Mouse (Mus musculus): ENCODE results near the gene Ptprj.

Ptprj gene

DNA sequence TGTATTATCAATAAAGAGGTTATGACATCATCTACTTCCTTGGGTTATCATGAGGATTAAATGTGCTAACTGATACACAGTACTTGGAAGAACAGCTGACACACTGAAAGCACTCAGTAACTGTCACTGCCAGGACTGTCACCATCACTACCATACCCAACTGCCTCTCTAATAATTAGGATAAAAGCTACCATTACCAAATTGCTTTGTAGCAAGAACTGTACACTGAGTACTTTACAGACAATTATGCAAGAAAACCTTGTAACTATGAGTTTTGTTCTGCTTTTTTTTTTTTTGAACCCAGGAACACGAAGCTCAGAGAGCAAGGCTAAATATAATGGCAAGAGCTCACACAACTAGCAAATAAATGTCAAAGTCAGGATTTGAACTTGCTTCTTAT is 58.5 kb downstream of the Ptprj start:
- DNase-seq (ENCODE audit: low read depth): no peak

GRCm38 (mm10) chr2:90518296-90518695 is 62.2 kb downstream of the Ptprj start:
- no peak for DNase-seq (ENCODE audit: low read depth)

DNA sequence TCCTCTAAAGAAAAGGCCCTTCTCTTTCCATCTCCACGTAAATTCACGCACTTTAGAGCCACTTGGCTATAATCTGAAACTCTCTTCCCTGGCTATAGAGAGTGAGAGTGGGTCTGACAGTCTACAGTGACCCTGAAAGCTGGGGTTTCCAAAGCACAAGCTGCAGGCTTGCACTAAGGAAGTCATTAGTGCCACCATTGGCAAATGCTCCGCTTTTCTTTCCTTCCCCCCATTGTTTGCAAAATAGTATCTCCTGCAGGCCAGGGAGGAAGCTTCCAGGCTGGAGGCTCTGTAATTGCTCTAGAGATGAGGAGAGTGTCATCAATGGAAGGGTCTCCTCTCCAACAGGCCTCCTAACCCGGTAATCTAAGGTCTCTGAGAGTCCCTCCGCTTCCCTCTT is 65.5 kb downstream of the Ptprj start:
- DNase-seq (ENCODE audit: low read depth): no peak

GRCm38 (mm10) chr2:90509268-90509667 is 71.2 kb downstream of the Ptprj start:
- no peak for DNase-seq (ENCODE audit: low read depth)

DNA sequence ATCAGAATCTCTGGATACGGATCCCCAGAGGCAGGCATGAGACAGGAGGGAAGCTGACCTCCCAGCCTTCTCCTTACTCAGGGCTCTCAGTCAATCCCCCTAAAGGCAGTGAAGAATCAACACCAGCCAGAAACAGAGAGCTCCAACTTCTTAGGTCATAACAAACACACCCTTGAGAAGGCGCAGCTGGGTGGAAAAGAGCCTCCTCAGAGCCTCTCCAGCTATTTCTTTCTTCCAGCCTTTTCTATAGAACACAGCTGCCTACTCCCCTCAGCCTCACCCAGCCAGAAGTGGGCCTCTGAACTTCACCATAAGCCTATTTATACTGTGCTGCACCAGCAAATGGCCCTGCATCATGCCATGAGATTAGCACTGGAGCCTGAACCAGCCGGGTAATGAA is 74.3 kb downstream of the Ptprj start:
- DNase-seq (ENCODE audit: low read depth): no peak

GRCm38 (mm10) chr2:90504731-90505171 is 75.7 kb downstream of the Ptprj start:
- no peak for DNase-seq (ENCODE audit: low read depth)

GRCm38 (mm10) chr2:90503182-90503833 is 77.1 kb downstream of the Ptprj start:
- no peak for DNase-seq (ENCODE audit: low read depth)

- no peak for DNase-seq (ENCODE audit: low read depth)
Measured at GRCm38 (mm10) chr2:90502738-90503137, 77.7 kb downstream of the Ptprj start.

DNA sequence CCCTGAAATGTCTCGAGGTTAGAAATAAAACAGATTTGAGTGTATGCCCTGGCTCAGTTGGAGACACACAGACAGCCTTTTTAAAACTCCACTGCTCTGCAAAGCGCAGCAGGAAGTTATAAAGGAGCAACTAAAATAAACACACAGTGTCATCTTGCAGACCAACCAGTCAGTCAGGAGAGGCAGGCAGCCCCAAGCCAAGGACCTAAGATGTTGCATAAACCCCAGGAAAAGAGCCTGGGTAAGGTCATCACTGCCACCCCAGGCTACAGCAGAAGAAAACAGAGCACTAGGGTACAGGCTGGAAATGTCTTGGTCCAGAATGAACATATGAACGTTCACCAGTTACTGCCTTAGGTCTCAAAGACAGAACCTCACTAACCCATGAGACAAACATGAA is 78.7 kb downstream of the Ptprj start:
- DNase-seq (ENCODE audit: low read depth): no peak

GRCm38 (mm10) chr2:90500892-90501291 is 79.6 kb downstream of the Ptprj start:
- no peak for DNase-seq (ENCODE audit: low read depth)

DNA sequence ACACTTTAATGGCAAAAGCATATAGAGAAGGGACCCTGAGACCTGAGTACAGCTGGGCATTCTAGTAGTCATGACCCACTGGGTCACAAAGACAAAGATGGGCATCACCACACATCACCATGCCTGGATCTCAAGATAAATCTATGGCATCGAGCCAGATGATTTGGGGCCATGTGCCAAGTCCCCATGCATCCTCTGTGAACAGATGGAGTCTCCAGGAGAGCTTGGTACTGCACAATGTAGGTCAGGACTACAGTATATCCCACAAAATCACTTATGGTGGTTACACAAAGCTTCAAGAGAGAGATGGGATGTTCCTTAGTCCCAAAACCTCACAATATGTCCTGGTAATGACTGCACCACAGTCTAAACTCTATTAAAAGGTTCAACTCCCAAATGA is 81.4 kb downstream of the Ptprj start:
- DNase-seq (ENCODE audit: low read depth): no peak

GRCm38 (mm10) chr2:90497551-90497950 is 82.9 kb downstream of the Ptprj start:
- DNase-seq (ENCODE audit: low read depth): no peak

GRCm38 (mm10) chr2:90496680-90497074 is 83.8 kb downstream of the Ptprj start:
- DNase-seq (ENCODE audit: low read depth): no peak

DNA sequence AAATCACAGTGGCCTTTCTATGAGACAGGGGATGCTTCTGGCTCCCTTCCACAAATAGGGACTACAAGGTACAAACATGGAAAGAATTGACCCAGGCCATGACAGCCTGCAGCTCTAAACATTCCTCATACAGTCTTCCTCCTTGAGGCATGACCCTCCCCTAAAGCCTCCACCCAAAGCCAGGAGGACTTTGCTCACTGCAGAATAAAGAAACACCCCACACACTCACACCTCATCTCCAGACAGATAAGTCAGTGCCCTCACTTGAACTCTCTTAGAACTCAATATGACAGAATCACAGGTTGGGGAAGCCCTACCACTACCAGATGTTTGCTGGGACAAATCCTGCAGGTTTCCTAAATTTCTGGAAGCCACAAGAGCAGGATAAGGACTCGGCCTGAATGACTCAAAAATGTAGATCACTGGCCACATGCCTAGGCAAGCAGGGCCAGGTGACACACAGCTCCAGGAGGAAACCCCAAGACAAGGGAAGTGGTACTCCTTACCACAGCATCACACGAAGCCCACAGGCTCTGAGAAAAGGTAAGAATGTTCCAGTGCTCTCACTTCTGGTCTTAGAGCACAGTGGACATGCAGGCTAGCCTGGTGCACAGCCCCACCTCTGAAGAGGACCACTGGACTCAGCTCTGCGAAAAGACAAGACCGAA is 84.3 kb downstream of the Ptprj start:
- DNase-seq (ENCODE audit: low read depth): no peak

DNA sequence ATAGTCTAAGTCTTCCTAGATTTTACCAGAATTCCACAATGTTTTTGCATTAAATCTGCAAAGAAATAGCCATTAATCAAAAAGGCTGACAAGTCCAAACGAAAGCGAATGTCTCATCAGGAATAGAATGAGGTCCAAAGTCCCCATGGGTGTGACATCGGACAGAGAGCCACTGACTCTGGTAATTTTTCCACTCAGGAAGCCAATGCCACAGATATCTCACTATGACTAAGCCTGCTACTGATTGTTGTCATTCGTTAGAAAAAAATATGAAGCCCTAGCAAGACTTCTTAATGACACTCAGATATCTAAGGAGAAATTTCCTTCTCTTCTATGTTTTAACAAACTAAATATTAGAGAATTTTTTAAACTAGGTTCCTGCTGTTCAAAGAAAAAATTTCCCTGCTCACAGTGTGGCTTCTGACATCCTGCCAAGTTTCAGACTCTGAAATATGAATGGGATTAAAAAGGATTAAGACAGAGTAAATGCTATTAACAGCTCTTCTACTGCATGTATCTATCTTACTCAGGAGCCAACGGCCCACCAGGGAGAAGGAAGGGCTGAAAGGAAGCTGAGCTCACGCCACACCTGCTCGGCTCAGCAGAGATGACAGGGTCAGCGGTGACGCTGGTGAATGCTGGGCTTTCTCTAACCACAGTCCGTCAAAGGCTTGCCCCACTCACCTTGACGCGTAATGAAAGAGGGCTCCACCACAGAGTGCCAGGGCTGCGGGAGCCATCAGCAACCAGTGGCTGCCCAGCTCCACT is 90.0 kb downstream of the Ptprj start:
- no peak for DNase-seq (ENCODE audit: low read depth)

- DNase-seq (ENCODE audit: low read depth): no peak
Measured at GRCm38 (mm10) chr2:90489839-90490238, 90.6 kb downstream of the Ptprj start.

DNA sequence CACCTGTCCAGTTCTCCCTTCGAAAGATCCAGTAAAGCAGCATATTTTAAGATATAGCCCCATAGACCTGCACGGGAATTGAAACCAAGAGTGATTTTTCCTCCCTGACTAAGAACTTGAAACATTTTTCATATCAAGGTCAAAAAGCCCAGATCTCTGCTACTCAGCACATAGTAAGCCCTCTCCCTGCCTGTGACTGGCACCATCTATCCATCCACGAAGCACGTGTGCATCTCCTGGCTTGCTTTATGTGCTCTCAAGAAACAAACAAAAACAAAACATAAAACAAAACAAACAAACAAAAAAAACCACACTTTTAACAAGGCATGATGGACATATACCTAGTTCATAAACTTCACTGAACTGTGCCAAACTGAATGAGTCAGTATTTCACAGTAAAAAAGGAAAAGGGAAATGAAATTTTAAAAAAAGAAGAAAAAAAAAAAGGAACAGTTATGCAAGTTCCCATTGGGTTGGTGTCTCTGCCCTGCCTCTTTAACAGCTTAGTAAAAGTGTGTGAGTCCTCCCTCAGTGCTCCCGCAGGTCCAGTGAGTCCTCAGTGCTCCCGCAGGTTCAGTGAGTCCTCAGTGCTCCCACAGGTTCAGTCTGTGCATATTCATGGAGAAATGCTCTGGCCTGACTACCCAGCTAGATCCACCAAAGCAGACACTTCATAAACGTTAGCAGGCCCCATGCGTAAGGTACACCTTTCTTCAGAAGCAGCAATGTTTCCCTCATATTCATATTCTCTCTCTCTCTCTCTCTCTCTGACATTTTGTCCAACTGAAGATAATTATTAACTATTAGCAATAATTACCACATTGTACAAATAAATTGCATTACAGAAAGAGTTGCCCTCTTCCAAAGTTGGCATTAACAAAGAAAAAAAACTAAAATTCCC is 91.5 kb downstream of the Ptprj start:
- no peak for DNase-seq (ENCODE audit: low read depth)

- DNase-seq (ENCODE audit: low read depth): no peak
Measured at GRCm38 (mm10) chr2:90487471-90488238, 92.8 kb downstream of the Ptprj start.

- DNase-seq (ENCODE audit: low read depth): no peak
Measured at GRCm38 (mm10) chr2:90486226-90486755, 94.2 kb downstream of the Ptprj start.

- DNase-seq (ENCODE audit: low read depth): no peak
Measured at GRCm38 (mm10) chr2:90481505-90481904, 98.9 kb downstream of the Ptprj start.

DNA sequence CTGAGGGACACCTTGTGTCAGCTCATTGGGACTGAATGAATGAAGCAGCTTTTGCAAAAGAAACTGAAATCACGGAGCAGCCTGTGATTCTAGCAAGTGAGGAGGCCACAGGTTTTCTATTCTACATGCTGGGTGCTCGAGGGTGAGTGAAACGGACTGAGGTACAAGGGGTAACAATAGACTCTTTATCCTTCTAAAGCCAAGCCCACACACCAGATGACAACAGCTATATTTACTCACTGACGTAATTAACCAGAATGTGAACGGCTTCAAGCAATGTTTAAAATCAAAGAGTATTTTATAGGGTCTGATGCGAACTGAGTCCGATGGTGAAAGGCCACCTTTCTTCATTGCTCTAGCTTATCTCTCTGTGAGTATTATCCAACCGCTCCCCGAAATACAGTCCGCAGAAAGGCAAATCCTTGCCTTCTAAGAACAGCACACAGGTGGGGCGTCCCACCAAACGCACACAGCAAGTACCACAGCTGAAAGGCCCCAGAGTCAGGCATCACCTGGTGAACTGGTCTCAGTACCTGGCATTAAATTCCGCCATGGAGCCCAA is 99.6 kb downstream of the Ptprj start:
- no peak for DNase-seq (ENCODE audit: low read depth)
